Mouse (Mus musculus): ENCODE data around the gene Phxr2.
A peak's percentile ranks its signal among the peaks of the same experiment; 100 is the strongest.
"Not testable (repeated sequence)": the region's sequence is repeated elsewhere in the genome, so short reads cannot be mapped to it uniquely, and the experiment has no call there.

The Phxr2 gene

DNA sequence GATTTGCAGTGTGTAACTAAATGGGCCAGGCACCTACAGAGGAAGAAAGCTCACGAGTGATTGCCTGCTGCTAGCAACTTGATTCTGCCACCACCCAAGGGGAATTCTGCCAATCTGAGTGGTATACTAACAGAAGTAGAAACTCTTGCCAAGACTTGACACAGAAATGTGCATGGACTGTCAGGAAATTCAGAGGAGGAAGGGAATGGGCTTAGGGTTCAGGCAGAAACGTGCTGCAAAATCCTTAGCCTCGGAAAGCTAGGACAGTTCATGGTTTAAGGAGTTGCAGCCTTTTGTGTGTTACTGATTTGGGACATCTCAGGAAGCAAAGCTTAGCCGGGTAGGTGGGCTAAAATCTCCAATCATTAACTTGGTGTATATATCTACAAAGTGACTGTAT, at the start of gene Phxr2:
Phxr2 (minus strand) TSS at position 101 of the 400 bp plus-strand sequence.
- no peak for ATAC-seq (ENCODE audit: low TSS enrichment)

DNA sequence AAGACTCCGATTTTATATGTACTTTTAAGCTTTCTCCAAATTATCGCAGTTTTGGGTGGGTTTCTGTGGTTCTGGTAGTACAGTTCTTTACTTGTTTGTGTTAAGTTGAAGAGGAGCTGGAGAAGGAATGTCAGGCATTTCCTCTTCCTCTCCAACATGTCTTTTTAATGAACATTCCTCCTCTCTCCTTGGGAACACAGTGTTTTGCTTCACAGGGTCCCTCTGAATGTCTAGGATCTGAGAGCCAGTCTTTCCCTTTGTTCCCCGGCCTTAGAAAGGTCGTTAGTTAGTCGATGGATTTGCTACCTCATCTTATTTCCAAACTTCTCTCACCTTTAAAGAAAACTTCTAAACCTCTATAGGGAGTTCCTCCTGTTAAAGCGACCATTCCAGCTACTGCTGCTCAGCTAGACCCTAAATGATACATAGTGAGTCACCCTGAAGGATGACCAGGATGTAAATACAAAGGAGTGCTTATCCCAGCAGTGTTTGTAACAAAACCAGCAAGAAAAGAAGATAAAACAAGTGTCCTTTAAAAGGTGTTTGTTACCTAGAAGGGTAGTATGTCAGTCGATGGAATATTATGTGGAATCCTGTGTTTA, 46.9 kb upstream of the Phxr2 start:
- no peak for ATAC-seq (ENCODE audit: low TSS enrichment)

DNA sequence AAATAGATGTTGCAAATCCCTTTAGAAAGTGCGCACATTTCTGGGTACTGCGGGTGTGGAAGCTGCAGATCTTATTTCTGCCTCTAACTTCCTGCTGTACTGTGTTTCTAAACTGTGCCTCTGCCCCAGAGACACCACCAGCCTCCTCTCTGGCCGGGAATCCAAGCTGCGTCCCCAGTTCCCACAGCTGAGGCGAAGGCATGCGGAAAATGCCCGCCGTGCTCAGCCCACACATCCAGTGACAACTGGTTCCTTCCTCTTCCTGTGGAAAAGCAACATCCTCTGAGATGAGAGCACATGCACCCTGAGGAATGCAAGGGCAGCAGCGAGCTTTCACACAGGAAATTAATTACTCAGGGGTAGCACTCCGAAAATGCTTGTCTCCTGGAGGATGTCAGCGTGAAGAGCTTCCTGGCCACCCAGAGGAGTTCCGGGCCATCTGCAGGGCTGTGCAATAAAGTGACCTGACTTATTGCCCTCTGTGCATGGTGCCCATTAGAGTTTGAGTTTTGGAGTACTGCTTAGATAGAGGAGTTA, 45.9 kb upstream of the Phxr2 start:
- peak; percentile 62 for ATAC-seq (ENCODE audit: low TSS enrichment)

DNA sequence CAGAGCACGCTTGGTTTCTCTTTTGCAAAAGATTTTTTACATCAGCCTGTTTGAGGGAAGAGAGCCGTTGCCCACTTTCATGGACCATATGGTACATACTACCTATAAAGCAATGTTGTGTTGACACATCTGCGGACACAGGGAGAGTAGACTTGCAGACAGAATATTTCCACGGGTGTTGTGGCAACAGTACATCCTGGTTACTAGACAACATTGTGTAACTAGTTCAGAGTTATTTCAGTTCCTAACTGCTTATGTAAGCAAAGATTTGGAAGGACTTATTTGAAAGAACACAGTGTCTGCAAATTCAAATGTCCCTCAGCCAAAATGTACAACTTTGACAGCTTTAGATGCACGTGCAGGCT, 43.6 kb upstream of the Phxr2 start:
- ATAC-seq (ENCODE audit: low TSS enrichment), result peak; percentile 70

DNA sequence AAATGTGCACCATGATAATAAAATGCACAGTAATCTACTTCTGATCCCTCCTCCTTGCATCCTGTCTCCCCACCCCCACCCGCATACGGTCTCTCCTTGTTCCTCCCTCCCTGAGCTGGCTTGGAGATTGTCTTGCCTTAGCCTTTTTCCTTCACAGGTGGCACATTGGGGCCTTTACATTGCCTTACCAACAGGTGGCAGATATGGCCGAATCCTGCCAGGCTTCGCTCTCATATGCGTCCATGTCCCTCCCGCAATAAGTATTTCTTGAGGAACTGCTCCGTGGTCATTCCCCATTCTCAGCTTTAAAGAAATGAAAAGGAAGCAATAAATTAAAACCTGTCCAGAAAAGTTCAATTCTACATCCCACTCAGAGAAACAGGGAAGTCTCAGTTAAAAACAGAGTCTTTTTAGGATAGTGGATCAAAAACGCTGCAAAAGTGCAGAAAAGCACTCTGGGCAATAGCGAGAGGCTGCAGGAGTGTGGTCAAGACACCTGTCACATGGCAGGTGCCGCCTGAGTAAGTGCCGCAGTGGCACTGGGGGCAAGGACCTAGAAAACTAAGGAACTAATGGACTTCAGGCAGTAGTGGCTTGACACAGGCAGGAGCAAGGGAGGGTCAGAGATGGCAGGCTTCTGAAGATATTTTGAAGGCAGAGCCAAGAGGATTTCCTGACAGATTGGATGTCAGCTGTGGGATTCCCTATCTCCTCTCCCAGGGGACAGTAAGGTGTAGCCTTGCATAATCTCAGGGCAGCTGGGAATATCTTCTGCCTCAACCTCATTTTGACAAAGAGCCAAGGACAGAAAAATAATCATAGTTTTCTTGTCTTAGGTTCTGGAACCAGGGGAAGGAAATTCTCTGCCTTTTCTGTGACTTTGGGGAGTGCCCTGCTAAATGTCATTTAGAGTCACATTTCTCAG, 43.0 kb upstream of the Phxr2 start:
- 0 out of 2 replicates have a peak, but pooled peaks have one; percentile 1 for ATAC-seq (ENCODE audit: low TSS enrichment)

DNA sequence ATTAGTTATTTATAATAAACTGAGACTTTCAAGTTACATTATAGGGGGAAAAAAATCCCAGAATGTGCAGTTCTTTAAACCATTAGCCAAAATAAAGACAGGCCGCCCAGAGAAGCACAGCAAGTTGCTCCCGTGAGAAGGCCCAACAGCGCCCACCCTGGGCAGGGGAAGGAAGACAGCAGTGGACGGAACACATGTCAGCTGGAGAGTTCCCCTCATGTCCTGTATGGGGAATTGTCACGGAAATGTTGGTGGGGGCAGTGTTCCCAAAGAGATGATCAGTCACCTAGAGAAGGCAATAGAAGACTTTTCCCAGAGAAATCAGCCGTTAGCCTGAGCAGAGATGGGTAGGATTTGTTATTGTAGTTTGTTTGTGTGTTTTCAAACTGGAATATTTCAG, 42.3 kb upstream of the Phxr2 start:
- no peak for ATAC-seq (ENCODE audit: low TSS enrichment)

DNA sequence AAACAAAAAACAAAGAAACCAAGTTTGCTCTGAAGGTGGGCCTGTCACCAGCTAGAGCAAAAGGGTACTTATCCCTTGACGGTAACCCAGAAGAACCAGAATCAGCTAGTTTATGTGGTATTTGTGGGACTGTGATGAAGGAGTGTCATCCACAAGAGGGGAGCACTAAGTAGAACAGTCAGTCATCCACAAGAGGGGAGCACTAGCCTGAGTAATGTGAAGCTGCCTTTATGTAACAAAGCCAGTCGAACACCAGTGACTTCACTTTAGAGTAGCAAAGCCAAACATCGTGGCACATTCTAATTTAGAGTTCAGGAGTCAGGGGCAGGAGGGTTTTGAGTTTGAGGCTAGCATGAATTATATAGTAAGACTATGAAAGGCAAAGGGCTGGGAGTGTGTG, 40.3 kb upstream of the Phxr2 start:
- ATAC-seq (ENCODE audit: low TSS enrichment), result peak; percentile 64

DNA sequence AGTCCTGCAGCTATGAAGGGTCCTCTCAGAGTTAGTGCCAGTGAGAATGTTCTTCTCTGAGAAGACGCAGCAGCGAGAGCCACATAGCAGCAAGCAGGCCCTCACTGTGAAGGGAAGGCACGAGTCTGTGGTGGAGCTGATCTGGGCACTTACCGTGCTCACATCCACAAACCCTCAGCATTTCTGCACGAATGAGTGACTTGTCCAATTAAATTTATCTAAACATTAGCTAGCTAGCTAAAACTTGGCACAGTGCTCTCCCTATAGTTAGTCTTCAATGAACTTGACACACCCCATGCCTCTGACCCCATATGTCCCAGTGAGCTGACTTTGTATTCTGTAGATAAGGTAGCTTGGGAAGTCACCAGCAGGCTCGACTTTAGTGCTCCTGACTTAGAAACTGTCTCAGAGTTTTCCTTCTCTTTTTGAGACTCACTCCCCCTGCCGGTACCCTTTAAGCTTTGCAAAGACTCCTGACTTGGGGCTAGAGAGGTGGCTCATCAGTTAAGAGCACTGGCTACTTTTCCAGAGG, 39.7 kb upstream of the Phxr2 start:
- no peak for ATAC-seq (ENCODE audit: low TSS enrichment)

DNA sequence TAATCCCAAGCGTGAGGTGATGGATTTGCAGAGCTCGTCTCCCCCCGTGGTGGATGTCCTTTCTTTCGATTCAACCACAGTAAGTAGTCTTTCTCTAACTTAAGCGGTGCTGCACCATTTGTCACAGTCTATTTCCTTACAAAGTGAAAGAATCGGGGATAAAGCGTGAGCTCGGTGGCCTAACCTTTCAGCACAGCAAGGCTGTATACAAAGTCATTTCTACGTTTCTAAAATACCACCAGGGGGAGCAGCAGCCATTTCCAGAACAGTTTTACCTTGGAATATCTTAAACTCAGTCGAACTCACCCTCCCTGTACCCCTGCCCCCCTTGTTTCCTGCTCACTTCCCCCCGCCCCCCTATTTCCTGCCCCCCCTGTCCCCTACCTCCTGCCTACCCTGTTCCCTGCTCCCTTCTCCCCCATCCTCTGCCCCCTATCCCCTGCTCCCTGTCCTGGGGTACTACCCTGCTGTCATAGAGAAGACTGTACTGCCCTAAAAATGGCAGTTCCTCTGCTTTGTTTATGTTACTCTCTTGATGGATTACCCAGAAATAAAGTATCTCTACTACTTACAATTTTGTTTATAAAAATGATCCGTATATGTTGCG, 38.8 kb upstream of the Phxr2 start:
- ATAC-seq (ENCODE audit: low TSS enrichment), result peak; percentile 36; the same call in 1 of the 2 replicates

DNA sequence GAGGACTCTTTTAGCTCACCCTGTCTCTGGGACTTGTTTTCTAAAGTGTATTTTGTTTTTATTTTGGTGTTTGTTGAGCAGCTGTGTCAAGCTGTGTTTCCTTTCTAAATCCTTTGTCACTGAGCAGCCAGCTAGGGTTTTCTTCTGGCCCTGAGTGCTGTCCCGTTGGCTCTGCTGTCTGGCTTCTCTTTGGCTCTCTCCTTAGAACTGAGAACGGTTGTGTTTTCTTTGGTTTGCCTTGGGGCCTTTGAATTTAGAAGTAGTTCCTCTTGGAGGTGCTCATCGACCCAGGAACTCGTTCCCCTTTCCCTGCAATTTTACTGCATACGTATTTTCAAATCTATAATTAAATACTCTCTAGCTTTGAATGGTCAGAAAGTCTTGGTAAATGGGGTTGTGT, 36.9 kb upstream of the Phxr2 start:
- ATAC-seq (ENCODE audit: low TSS enrichment), result no peak

DNA sequence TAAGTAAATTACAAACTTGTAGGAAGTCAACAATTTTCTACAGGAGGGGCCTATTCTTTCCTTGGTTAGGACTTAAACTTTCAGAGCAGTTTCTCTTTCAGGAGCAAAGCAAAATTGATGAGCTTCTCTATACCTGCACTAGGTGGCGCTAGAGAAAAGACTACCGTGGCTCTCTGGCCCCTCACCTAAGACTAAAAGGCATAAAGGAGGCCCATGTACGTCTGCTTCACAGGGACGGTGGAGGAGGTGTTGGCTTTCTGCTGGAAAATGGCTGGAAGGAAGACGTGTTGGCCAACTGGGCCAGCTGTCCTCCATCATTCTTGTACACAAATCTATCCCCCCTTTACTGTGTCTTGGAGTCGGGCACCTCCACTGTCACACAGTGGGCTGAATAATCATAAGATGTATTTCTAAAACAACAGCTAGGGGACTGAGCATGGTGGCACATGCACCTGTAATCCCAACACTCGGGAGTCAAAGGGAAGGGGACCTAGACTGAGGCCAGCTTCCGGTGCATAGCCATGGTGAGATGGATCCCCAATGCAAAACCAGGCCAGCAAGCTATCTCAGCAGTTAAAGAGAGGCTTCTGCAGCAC, 36.0 kb upstream of the Phxr2 start:
- peak; percentile 50 for ATAC-seq (ENCODE audit: low TSS enrichment)

DNA sequence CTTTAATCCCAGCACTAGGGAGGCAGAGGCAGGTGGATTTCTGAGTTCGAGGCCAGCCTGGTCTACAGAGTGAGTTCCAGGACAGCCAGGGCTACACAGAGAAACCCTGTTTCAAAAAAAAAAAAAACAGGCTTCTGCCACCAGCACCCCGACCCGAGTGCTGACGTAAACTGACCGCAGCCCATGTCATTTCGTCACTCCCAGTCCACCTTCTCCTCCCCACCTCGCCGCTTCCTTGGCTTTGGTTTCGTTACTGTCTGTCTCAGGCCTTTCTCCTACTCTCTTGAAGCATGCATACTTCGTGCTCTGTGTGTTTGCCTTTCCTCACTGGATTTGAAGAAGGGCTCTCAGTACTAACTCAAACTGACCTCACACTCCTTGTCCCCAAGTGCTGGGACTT, 31.6 kb upstream of the Phxr2 start:
- ATAC-seq (ENCODE audit: low TSS enrichment), result not testable (repeated sequence)

DNA sequence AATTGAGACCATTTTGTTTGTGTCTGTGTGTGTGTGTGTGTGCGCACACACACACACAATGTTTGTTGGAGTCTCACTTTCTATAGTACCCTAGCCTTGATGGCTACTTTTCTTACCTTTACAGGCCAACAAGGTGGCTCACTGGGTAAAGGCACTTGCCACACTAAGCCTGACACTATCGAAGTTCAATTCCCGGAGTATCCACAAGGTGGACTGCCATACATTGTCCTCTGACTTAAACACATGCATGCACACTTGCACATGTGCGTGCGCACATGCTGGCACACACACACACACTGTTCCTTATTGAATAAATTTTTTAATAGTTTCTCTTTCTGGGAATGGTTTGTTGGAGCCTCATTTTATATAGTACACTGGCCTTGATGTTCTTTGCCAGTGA, 30.7 kb upstream of the Phxr2 start:
- ATAC-seq (ENCODE audit: low TSS enrichment), result no peak

DNA sequence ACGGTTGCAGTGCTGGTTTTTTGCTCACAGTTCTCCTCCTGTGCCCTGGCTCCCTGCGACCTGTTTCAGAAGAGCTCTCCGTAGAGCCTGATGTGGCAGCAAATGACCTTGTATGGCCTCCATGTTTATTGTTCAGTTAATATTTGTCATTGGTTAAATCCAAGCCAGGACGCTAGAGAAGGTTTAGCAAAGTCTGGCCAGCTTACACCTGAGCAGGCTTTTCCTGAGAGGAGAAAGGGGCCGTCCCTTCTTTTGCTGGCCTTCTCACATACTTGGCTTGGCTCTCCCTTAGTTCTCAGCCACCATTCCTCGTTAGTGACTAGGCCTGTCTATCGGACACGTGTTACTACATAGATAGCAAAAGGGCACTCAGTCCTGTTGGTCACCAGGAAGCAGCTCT, 28.5 kb upstream of the Phxr2 start:
- ATAC-seq (ENCODE audit: low TSS enrichment), result no peak

DNA sequence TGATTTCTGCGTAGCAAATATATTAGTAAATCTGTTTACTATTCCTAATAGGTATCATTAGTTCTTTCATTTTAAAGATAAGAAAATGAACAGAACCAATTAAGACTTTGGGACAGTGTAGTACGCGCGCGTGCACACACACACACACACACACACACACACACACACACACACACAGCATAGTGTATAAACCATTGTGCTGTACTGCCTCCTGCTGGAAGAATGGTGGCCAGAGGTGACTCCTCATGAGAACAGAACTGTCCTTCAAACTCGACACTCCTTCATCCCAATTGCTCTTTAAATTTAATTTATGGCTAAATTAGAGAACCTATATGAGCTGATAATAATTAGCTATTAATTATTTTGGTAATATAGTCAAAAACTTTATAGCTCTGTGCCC, 25.9 kb upstream of the Phxr2 start:
- ATAC-seq (ENCODE audit: low TSS enrichment), result no peak

DNA sequence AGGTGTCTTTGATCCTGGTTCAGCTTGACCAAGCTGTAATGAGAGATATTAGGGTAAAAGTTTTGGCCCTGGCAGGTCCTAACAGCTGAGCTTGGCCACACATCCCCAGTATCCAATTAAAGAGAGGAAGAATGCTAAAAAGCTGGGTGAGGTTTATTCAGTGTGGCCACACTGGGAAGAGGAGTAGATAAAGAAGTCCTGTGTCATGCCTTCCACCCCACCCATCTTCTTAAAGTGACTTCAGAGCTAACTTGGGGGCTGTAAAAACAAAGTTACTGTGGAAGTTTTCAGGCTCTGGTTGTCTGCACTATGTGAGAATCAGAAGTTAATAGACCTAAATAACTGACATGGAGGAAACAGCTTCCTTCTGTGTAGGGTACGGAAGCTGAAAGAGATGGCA, 25.5 kb upstream of the Phxr2 start:
- ATAC-seq (ENCODE audit: low TSS enrichment), result no peak

DNA sequence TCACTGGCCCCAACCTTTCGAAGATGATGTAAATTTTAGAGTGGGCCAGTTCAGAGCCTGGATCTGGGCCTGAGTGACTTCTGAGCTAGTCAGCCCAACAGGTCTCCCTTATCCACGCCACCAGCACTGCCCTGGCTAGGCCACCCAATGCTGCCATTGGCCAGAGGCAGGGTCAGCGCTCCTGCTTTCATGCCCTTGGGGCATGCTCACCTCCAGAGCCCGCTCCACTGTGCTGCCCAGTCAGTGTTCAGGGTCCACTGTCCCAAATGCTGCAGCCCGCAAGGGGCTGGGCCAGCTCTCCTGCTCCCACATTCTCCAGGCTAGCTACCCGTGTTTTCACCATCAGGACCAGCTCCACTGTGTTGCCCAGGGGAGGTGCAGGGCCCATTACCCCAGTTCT, 23.9 kb upstream of the Phxr2 start:
- no peak for ATAC-seq (ENCODE audit: low TSS enrichment)

DNA sequence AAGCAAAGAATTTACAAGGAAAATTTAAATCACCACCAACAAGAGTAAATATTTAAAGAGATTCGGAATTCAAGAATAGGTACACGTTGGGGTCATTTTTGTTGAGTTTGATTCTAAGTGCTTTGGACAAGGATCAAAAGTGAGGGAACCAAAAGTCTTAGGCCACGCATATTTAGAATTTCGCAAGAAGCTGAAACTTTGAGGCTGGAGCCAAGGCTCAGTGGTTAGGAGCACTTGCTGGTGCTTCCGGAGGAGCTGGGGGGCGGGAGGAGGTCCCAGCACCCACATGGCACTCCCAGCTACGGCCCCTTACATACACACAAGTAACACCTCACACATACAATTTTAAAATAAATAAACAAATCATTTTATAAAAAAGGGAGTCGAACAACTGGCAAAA, 20.5 kb upstream of the Phxr2 start:
- no peak for ATAC-seq (ENCODE audit: low TSS enrichment)

DNA sequence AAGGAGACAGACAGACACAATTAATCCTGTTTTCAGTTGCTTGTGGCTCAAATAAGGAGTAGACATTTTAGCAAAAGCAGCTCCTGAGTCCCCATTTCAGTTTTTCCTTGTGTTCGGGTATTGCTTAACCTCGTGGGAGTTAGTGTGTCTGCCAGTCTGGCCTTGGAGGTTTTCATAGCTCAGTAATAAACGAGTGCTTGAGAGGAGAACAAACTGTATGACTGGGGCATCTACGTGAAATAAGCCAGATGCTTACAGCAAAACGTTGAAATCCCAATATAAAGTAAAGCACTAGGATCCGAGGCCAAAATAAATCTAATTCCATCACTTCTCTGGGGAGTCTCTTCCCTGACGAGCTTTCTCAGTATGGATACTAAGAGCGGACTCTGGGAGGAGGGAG, 19.5 kb upstream of the Phxr2 start:
- ATAC-seq (ENCODE audit: low TSS enrichment), result no peak

DNA sequence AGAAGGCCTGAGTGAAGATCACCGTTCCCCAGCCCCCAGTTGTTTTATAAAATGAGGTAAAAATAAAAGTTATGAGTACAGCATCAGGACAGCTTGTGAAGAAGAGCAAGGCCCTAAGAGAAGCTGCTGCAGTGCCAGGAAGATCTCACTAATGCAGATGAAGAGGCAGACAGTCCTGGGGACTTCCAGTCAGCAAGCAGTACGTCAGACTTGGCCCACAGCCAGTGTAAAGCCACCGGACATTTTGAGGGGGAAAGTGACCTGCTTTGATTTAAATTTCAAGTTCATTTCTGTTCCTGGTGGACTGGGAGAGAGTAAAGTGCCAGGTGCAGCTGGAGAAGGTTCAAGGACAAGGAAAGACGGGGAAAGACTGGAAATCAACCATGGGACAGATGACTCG, 10.2 kb upstream of the Phxr2 start:
- ATAC-seq (ENCODE audit: low TSS enrichment), result no peak

DNA sequence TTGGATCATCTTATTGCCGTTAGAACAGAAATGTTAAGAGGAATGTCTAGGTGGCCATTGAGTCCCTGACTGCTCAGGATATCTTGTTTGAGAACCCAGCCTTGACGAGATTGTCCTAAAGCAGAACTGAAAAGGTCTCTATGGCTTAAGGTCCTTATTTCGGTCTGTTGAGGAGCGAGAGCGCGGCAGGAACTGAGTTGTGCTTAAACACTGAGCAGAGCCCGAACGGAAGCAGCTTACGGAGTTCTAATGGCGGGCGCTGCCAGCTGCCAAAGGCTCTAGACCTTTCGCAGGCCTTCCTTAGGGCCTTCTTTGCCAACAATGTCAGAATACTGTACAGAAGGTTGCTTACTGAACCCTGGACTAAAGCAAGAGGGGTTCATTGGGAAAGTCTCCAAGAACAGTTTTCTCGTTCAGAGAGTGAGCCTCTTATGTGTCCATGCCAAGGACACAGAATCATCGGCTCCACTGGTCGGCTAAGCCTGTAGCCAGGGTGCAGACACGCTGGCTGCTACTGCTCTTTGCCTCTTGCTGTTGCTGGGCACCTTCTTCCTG, 7.3 kb upstream of the Phxr2 start:
- ATAC-seq (ENCODE audit: low TSS enrichment), result no peak

Measured in frontal cortex, adult (tissue).